Mouse (Mus musculus): ENCODE data around the gene Gm15293. TPM values are rescaled to one million over a fixed set of nuclear protein-coding genes. Genes with fewer than 3 reads are reported as not detected.
"Not testable (repeated sequence)": the region's sequence is repeated elsewhere in the genome, so short reads cannot be mapped to it uniquely, and the experiment has no call there.

Gm15293 gene
- not detected for total RNA-seq (2021)

DNA sequence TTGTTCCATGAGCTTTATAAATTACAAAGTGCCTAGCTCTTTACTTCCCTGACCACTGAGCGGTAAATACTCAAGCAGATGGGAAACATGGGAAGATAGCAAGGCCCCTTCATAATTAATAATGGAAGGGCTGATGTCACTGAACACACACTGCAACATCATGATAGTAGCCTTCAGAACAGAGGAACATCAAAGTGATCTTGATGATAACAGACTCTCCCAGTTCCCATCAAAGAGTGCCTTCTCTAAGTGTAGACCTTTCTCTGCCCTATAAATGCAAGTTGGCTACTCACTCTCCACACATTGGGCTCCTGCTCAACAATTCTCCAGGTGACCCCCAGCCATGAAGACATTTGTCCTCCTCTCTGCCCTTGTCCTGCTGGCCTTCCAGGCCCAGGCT, at the start of gene Gm15293:
TSS of gene Gm15293 (plus strand) at position 301 of the 400 bp plus-strand sequence.
- DNase-seq; intact Hi-C loops (cut with DNase I): not testable (repeated sequence)

DNA sequence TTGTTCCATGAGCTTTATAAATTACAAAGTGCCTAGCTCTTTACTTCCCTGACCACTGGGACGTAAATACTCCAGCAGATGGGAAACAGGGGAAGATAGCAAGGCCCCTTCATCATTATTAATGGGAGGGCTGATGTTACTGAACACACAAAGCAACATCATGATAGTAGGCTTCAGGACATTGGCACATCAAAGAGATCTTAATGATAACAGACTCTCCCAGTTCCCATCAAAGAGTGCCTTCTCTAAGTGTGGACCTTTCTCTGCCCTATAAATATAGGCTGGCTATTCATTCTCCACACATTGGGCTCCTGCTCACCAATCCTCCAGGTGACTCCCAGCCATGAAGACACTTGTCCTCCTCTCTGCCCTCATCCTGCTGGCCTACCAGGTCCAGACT, 39.4 kb upstream of the Gm15293 start, which contains the start of gene Defa22:
TSS of gene Defa22 (plus strand) at position 301 of the 400 bp plus-strand sequence.
- intact Hi-C loops (cut with DNase I); DNase-seq: not testable (repeated sequence)

DNA sequence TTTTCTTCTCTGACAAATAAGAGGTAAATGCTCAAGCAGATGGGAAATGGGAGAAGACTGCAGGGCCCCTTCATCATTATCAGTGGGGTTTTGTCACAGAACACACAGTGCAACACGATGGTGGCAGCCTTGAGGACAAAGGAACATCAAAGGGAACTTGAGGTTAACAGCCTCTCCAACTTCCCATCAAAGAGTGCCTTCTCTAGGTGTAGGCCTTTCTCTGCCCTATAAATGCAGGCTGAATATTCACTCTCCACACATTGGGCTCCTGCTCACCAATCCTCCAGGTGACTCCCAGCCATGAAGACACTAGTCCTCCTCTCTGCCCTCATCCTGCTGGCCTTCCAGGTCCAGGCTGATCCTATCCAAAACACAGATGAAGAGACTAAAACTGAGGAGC, 10.0 kb upstream of the Gm15293 start, which contains the start of gene Defa31:
TSS of gene Defa31 (plus strand) at position 301 of the 400 bp plus-strand sequence.
- DNase-seq; intact Hi-C loops (cut with DNase I): not testable (repeated sequence)

Other genes with a start within 250 kb of the Gm15293 start
- not detected for gene Defa21, start 176.0 kb upstream of the Gm15293 start, total RNA-seq (2021)
- gene Defa23, start 146.5 kb upstream of the Gm15293 start, total RNA-seq (2021), result not detected
- not detected for gene Defa35, start 136.5 kb upstream of the Gm15293 start, total RNA-seq (2021)
- gene Defa25, start 117.1 kb upstream of the Gm15293 start, total RNA-seq (2021), result not detected
- not detected for gene Gm14851, start 105.5 kb upstream of the Gm15293 start, total RNA-seq (2021)
- gene Defa30, start 66.9 kb upstream of the Gm15293 start, total RNA-seq (2021), result not detected
- not detected for gene Defa22, start 39.3 kb upstream of the Gm15293 start, total RNA-seq (2021)
- not detected for gene Defa31, start 9.9 kb upstream of the Gm15293 start, total RNA-seq (2021)
- gene Gm15292, start 48.2 kb downstream of the Gm15293 start, total RNA-seq (2021), result not detected
- gene Defa27, start 114.0 kb downstream of the Gm15293 start, total RNA-seq (2021), result not detected
- not detected for gene Defa29, start 125.5 kb downstream of the Gm15293 start, total RNA-seq (2021)
- not detected for gene Defa2, start 177.0 kb downstream of the Gm15293 start, total RNA-seq (2021)
- gene Defa33, start 190.2 kb downstream of the Gm15293 start, total RNA-seq (2021), result not detected
- not detected for gene Defa36, start 225.8 kb downstream of the Gm15293 start, total RNA-seq (2021)